Mouse (Mus musculus) layer of hippocampus, postnatal 14 days (tissue): ENCODE measurements at regions not wholly inside any gene's neighbourhood (a gene's known extent, or its start where the extent isn't known, plus 50 kb on each side); places are given as distances from the start of the nearest gene placed in this dataset.
A peak's percentile ranks its signal among the peaks of the same experiment; 100 is the strongest.

Experiments used
- DNase-seq, 2 experiments: peaks; one replicate each; pipeline ENCODE4 v3.0.0; 2021 to 2022; ENCODE audit warnings: low spot score in 2 of 2, mixed read lengths in 1 of 2

GRCm38 (mm10) chr13:15914270-15914669 lies 97.4 kb upstream of the Inhba start:
- no peak for DNase-seq

GRCm38 (mm10) chr13:15929890-15930289 lies 81.8 kb upstream of the Inhba start:
- DNase-seq, result no peak

- DNase-seq, result no peak
These were observed 80.0 kb upstream of the Inhba start for GRCm38 (mm10) chr13:15931553-15932162.

- no peak for DNase-seq
These were observed 76.0 kb upstream of the Inhba start for GRCm38 (mm10) chr13:15935689-15936088.

GRCm38 (mm10) chr13:15936109-15936508 lies 75.5 kb upstream of the Inhba start:
- no peak for DNase-seq

GRCm38 (mm10) chr13:15950143-15950542 lies 61.5 kb upstream of the Inhba start:
- peak; percentile 14 to 77 for DNase-seq

- DNase-seq, result no peak
These were observed 60.6 kb upstream of the Inhba start for GRCm38 (mm10) chr13:15950885-15951610.
